Mouse (Mus musculus) testis, adult 2 months (tissue): ENCODE results near the gene Btbd7. TPM values are rescaled to one million over a fixed set of nuclear protein-coding genes. Genes with fewer than 3 reads are reported as not detected.

Experiments
- H3K27ac ChIP-seq: fragments of 200-500 bp; 2 replicates; pipeline ENCODE4 v1.5.1; 2012; ENCODE audit warnings: low read depth, low read length; ENCODE audit not compliant: control insufficient read depth, insufficient read depth
- H3K27me3 ChIP-seq: fragments of 200-500 bp; 2 replicates; pipeline ENCODE4 v1.6.1; 2012; ENCODE audit warnings: mild to moderate bottlenecking, low read length, moderate library complexity; ENCODE audit not compliant: control insufficient read depth, insufficient read depth
- H3K36me3 ChIP-seq: fragments of 200-500 bp; 2 replicates; pipeline ENCODE4 v1.6.1; 2012; ENCODE audit warnings: mild to moderate bottlenecking, low read length; ENCODE audit not compliant: control insufficient read depth, insufficient read depth
- H3K4me1 ChIP-seq: fragments of 200-500 bp; 2 replicates; pipeline ENCODE4 v1.6.1; 2012; ENCODE audit warnings: low read length; ENCODE audit not compliant: control insufficient read depth, insufficient read depth
- H3K4me3 ChIP-seq: fragments of 200-500 bp; 2 replicates; pipeline ENCODE4 v1.5.1; 2012; ENCODE audit warnings: low read depth, mild to moderate bottlenecking, low read length, moderate library complexity, mixed read lengths; ENCODE audit not compliant: control insufficient read depth
- CTCF ChIP-seq: fragments of 200-500 bp; IDR thresholded peaks from 2 replicates; pipeline ENCODE4 v1.5.1; 2012; ENCODE audit warnings: low read depth, mild to moderate bottlenecking, inconsistent platforms, low read length, moderate library complexity; ENCODE audit not compliant: control insufficient read depth, insufficient read depth, insufficient replicate concordance
- POLR2A ChIP-seq: fragments of 200-500 bp; IDR thresholded peaks from 2 replicates; pipeline ENCODE4 v1.6.1; 2012; ENCODE audit warnings: low read depth, mild to moderate bottlenecking, inconsistent platforms, low read length, moderate library complexity; ENCODE audit not compliant: control insufficient read depth
- polyA plus RNA-seq: library from polyadenylated mRNA; depleted of rRNA; stranded (reverse); fragments of >200 nt; gene quantifications from 2 replicates; pipeline ENCODE4 v1.2.3, GENCODE M21; 2012

The Btbd7 gene
- polyA plus RNA-seq, 1 experiment = 21.9 TPM

- Histone ChIP-seq H3K4me1 (no peaks in the 10 kb centered on the region), H3K27me3 (no peaks in the 10 kb centered on the region), H3K27ac (no peak overlapping the region), H3K36me3 (no peaks in the 10 kb centered on the region), H3K4me3 (no peak overlapping the region)
- no peak for TF ChIP-seq CTCF
- no peak for TF ChIP-seq POLR2A
These were observed 51.2 kb downstream of the Btbd7 start for GRCm38 (mm10) chr12:102827119-102827518.

- TF ChIP-seq POLR2A (no peak), CTCF (no peak)
- no peak overlapping the region for H3K4me3 ChIP-seq
- no peaks in the 10 kb centered on the region for H3K27me3 ChIP-seq
- no peaks in the 10 kb centered on the region for H3K36me3 ChIP-seq
- H3K4me1 ChIP-seq = no peaks in the 10 kb centered on the region
- no peak overlapping the region for H3K27ac ChIP-seq
These were observed 51.9 kb downstream of the Btbd7 start for GRCm38 (mm10) chr12:102826399-102826798.

- Histone ChIP-seq H3K36me3 (no peaks in the 10 kb centered on the region), H3K27ac (no peak overlapping the region), H3K4me3 (no peak overlapping the region), H3K27me3 (no peaks in the 10 kb centered on the region), H3K4me1 (no peaks in the 10 kb centered on the region)
- TF ChIP-seq POLR2A = no peak
- no peak for TF ChIP-seq CTCF
These were observed 63.4 kb downstream of the Btbd7 start for GRCm38 (mm10) chr12:102814858-102815257.

DNA sequence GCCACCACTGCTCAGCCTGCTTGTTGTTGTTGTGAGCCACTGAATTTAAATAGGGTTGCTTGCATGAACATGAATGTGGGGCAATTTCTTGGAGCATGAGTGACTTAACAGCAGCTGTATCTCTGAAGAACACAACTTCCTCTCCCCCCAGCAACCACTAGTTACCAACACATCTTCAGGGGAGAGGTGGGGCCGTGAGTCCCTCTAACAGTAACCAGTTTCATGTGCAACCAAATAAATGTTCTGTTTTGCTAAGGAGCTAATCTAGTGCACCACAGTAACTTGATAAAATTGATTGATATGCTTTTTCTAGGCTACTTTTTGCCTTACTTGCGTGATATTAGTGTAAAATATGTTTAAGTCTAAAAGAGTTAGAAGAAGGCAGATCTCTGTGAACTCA, 78.7 kb downstream of the Btbd7 start:
- Histone ChIP-seq H3K27me3 (no peaks in the 10 kb centered on the region), H3K4me3 (no peak overlapping the region), H3K36me3 (no peaks in the 10 kb centered on the region), H3K27ac (no peak overlapping the region), H3K4me1 (no peaks in the 10 kb centered on the region)
- TF ChIP-seq POLR2A (no peak), CTCF (no peak)

GRCm38 (mm10) chr12:102787927-102788326, 90.3 kb downstream of the Btbd7 start:
- no peaks in the 10 kb centered on the region for H3K27me3 ChIP-seq
- H3K4me3 ChIP-seq = no peak overlapping the region
- H3K36me3 ChIP-seq = peaks cover 2% of the 10 kb centered on the region
- no peak for TF ChIP-seq POLR2A
- TF ChIP-seq CTCF = no peak
- no peaks in the 10 kb centered on the region for H3K4me1 ChIP-seq
- no peak overlapping the region for H3K27ac ChIP-seq

- TF ChIP-seq CTCF (no peak), POLR2A (no peak)
- Histone ChIP-seq H3K4me3 (no peak overlapping the region), H3K4me1 (no peaks in the 10 kb centered on the region), H3K36me3 (peaks cover 1% of the 10 kb centered on the region), H3K27me3 (no peaks in the 10 kb centered on the region), H3K27ac (no peak overlapping the region)
These were observed 92.7 kb downstream of the Btbd7 start for GRCm38 (mm10) chr12:102785593-102785985.

DNA sequence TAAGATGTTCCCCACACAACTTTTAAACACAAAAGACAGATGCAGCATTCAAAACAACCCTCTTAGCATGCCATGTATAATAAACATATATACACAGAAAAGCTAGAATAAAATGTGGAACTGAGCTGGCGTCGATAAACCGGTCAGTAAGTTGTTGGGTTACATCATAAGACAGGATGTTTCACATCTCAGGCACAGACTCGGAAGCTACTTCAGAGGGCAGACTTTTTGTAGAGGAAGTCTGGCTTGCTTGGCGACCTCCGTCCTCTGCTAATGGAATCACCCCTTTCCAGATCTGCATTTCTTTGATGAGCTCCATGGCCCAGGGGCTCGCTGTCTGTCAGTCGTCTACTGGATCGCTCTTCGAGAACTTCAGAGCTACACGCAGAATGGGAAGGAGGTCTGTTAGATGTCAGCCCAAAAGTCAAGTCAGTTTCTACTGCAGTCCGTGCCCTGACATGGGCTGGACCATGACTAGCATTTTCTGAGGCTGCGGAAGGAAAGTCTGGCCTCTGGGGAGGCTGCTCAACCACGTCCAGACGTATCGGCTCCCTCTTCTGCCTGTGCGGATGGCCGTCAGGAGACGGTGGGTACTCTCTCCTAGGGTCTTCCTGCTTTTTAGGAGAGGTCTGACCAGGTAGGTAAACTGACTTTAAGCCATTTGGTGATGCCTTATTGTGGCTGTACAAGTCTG, 93.2 kb downstream of the Btbd7 start:
- no peak overlapping the region for H3K27ac ChIP-seq
- no peaks in the 10 kb centered on the region; the same call in 1 of the 2 replicates for H3K36me3 ChIP-seq
- H3K27me3 ChIP-seq = no peaks in the 10 kb centered on the region
- no peaks in the 10 kb centered on the region for H3K4me1 ChIP-seq
- no peak for TF ChIP-seq POLR2A
- TF ChIP-seq CTCF = no peak
- no peak overlapping the region for H3K4me3 ChIP-seq
